Mouse (Mus musculus): Measurements from ENCODE around the gene Lsamp. TPM values are rescaled to one million over a fixed set of nuclear protein-coding genes. Genes with fewer than 3 reads are reported as not detected.

Lsamp gene
- polyA plus RNA-seq, 1 experiment = not detected

DNA sequence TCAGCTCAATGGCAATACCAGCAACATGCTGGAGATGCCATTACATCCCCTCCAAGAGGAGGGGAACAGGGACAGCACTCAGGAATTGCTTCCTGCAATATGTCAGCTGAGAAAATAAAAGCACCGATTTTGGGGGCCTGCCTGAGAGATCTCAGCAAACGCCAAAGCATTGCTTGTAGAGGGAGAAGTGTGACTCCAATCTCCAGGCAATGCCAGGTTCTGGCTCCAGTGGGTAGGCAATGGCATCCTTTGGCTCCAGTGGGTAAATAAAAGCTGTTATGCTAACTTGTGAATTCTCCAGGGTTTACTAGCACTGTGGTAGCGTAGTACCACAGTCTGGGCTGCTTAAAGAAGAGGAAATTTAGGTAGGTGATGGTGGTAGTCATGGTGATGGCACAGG lies 2031.3 kb downstream of the Lsamp start:
- TF ChIP-seq SRF (IDR thresholded peaks at IDR 0.05; ENCODE audit: control insufficient read depth, insufficient read length, low read depth) (no peak), MAX (IDR thresholded peaks at IDR 0.05; ENCODE audit: low read depth) (no peak), USF1 (IDR thresholded peaks at IDR 0.05; ENCODE audit: low read depth) (no peak), MYOG (IDR thresholded peaks at IDR 0.05; ENCODE audit: control insufficient read depth in 1 of 3, insufficient read depth in 1 of 3, insufficient read length in 2 of 3, low read depth in 2 of 3) (no peak), E2F4 (IDR thresholded peaks at IDR 0.05; ENCODE audit: insufficient read depth) (no peak), CEBPB (IDR thresholded peaks at IDR 0.05; ENCODE audit: insufficient read depth, poor library complexity, severe bottlenecking) (no peak), MYOD1 (IDR thresholded peaks at IDR 0.05; ENCODE audit: control insufficient read depth in 1 of 3, insufficient read length in 2 of 3, low read depth in 2 of 3) (no peak), POLR2A (IDR thresholded peaks at IDR 0.05; ENCODE audit: insufficient read length, low read depth) (no peak), POLR2AphosphoS2 (IDR thresholded peaks at IDR 0.05; ENCODE audit: insufficient read length, low read depth) (no peak), REST (IDR thresholded peaks at IDR 0.05; ENCODE audit: insufficient read depth, insufficient read length) (no peak), TCF3 (IDR thresholded peaks at IDR 0.05; ENCODE audit: insufficient read length, low read depth) (no peak), TCF12 (IDR thresholded peaks at IDR 0.05; ENCODE audit: insufficient read depth, poor library complexity, severe bottlenecking) (no peak)
- Histone ChIP-seq H3K36me3 (ENCODE audit: control insufficient read depth, insufficient read depth) (no peaks in the 10 kb centered on the region), H3K4me2 (ENCODE audit: low read depth) (no peak overlapping the region), H3K4me3 (no peak overlapping the region), H3K79me2 (ENCODE audit: control insufficient read depth, insufficient read depth) (no peaks in the 10 kb centered on the region), H3ac (ENCODE audit: control insufficient read depth, insufficient read length) (no peak overlapping the region), H3K27me3 (ENCODE audit: control insufficient read depth, insufficient read depth, insufficient read length) (no peaks in the 10 kb centered on the region)

- no peak overlapping the region for H3ac ChIP-seq (ENCODE audit: control insufficient read depth, insufficient read length)
- TF ChIP-seq USF1 (IDR thresholded peaks at IDR 0.05; ENCODE audit: low read depth) (no peak), SRF (IDR thresholded peaks at IDR 0.05; ENCODE audit: control insufficient read depth, insufficient read length, low read depth) (no peak), CEBPB (IDR thresholded peaks at IDR 0.05; ENCODE audit: insufficient read depth, poor library complexity, severe bottlenecking) (no peak), POLR2AphosphoS2 (IDR thresholded peaks at IDR 0.05; ENCODE audit: insufficient read length, low read depth) (no peak), TCF12 (IDR thresholded peaks at IDR 0.05; ENCODE audit: insufficient read depth, poor library complexity, severe bottlenecking) (no peak), POLR2A (IDR thresholded peaks at IDR 0.05; ENCODE audit: insufficient read length, low read depth) (no peak), E2F4 (IDR thresholded peaks at IDR 0.05; ENCODE audit: insufficient read depth) (no peak), REST (IDR thresholded peaks at IDR 0.05; ENCODE audit: insufficient read depth, insufficient read length) (no peak), MAX (IDR thresholded peaks at IDR 0.05; ENCODE audit: low read depth) (no peak), TCF3 (IDR thresholded peaks at IDR 0.05; ENCODE audit: insufficient read length, low read depth) (no peak), MYOD1 (IDR thresholded peaks at IDR 0.05; ENCODE audit: control insufficient read depth in 1 of 3, insufficient read length in 2 of 3, low read depth in 2 of 3) (no peak), MYOG (IDR thresholded peaks at IDR 0.05; ENCODE audit: control insufficient read depth in 1 of 3, insufficient read depth in 1 of 3, insufficient read length in 2 of 3, low read depth in 2 of 3) (no peak)
- H3K4me2 ChIP-seq (ENCODE audit: low read depth) = no peak overlapping the region
Observed at GRCm38 (mm10) chr16:42016791-42017643, 2032.9 kb downstream of the Lsamp start.

DNA sequence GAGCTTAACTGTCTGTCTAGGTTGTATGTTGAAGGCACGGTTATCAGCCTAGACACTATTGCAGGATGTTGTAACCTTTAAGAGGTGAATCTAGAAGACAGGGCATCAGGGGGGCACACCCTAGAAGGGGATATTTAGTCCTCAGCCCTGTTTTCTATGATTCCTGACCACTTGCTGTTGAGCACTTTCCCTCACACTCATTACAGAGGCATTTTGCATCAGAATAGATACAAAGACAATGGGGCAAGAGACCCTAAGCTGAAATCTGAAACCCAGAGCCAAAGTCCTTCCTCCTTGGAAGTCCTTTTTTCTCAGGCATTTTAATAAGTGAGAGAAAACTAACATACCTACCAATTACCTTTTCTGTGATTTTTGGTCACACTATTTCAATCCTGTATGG lies 2038.4 kb downstream of the Lsamp start:
- Histone ChIP-seq H3K27me3 (ENCODE audit: control insufficient read depth, insufficient read depth, insufficient read length) (no peaks in the 10 kb centered on the region), H3ac (ENCODE audit: control insufficient read depth, insufficient read length) (no peak overlapping the region), H3K4me2 (ENCODE audit: low read depth) (no peak overlapping the region), H3K36me3 (ENCODE audit: control insufficient read depth, insufficient read depth) (no peaks in the 10 kb centered on the region), H3K79me2 (ENCODE audit: control insufficient read depth, insufficient read depth) (no peaks in the 10 kb centered on the region), H3K4me3 (no peak overlapping the region)
- TF ChIP-seq MYOG (IDR thresholded peaks at IDR 0.05; ENCODE audit: control insufficient read depth in 1 of 3, insufficient read depth in 1 of 3, insufficient read length in 2 of 3, low read depth in 2 of 3) (no peak), TCF3 (IDR thresholded peaks at IDR 0.05; ENCODE audit: insufficient read length, low read depth) (no peak), MAX (IDR thresholded peaks at IDR 0.05; ENCODE audit: low read depth) (no peak)

More at GRCm38 (mm10) chr16:42016791-42017643, 2032.9 kb downstream of the Lsamp start:
- Histone ChIP-seq H3K4me3 (no peak overlapping the region), H3K79me2 (ENCODE audit: control insufficient read depth, insufficient read depth) (no peaks in the 10 kb centered on the region), H3K36me3 (ENCODE audit: control insufficient read depth, insufficient read depth) (no peaks in the 10 kb centered on the region), H3K27me3 (ENCODE audit: control insufficient read depth, insufficient read depth, insufficient read length) (no peaks in the 10 kb centered on the region)

- Histone ChIP-seq H3K36me3 (ENCODE audit: control insufficient read depth, insufficient read depth) (no peaks in the 10 kb centered on the region), H3K4me2 (ENCODE audit: low read depth) (no peak overlapping the region), H3K27me3 (ENCODE audit: control insufficient read depth, insufficient read depth, insufficient read length) (no peaks in the 10 kb centered on the region), H3K4me3 (no peak overlapping the region), H3ac (ENCODE audit: control insufficient read depth, insufficient read length) (no peak overlapping the region), H3K79me2 (ENCODE audit: control insufficient read depth, insufficient read depth) (no peaks in the 10 kb centered on the region)
- TF ChIP-seq E2F4 (IDR thresholded peaks at IDR 0.05; ENCODE audit: insufficient read depth) (no peak), REST (IDR thresholded peaks at IDR 0.05; ENCODE audit: insufficient read depth, insufficient read length) (no peak), TCF12 (IDR thresholded peaks at IDR 0.05; ENCODE audit: insufficient read depth, poor library complexity, severe bottlenecking) (no peak), POLR2A (IDR thresholded peaks at IDR 0.05; ENCODE audit: insufficient read length, low read depth) (no peak), CEBPB (IDR thresholded peaks at IDR 0.05; ENCODE audit: insufficient read depth, poor library complexity, severe bottlenecking) (no peak)
Observed at GRCm38 (mm10) chr16:42032030-42032429, 2047.9 kb downstream of the Lsamp start.

- Histone ChIP-seq H3K4me3 (no peak overlapping the region), H3K4me2 (ENCODE audit: low read depth) (no peak overlapping the region), H3ac (ENCODE audit: control insufficient read depth, insufficient read length) (no peak overlapping the region), H3K27me3 (ENCODE audit: control insufficient read depth, insufficient read depth, insufficient read length) (no peaks in the 10 kb centered on the region), H3K36me3 (ENCODE audit: control insufficient read depth, insufficient read depth) (no peaks in the 10 kb centered on the region), H3K79me2 (ENCODE audit: control insufficient read depth, insufficient read depth) (no peaks in the 10 kb centered on the region)
- no peak for TF ChIP-seq SRF (IDR thresholded peaks at IDR 0.05; ENCODE audit: control insufficient read depth, insufficient read length, low read depth)
- TF ChIP-seq POLR2AphosphoS2 (IDR thresholded peaks at IDR 0.05; ENCODE audit: insufficient read length, low read depth) = no peak
- no peak for TF ChIP-seq CEBPB (IDR thresholded peaks at IDR 0.05; ENCODE audit: insufficient read depth, poor library complexity, severe bottlenecking)
- TF ChIP-seq MAX (IDR thresholded peaks at IDR 0.05; ENCODE audit: low read depth) = no peak
- no peak for TF ChIP-seq MYOG (IDR thresholded peaks at IDR 0.05; ENCODE audit: control insufficient read depth in 1 of 3, insufficient read depth in 1 of 3, insufficient read length in 2 of 3, low read depth in 2 of 3)
- TF ChIP-seq POLR2A (IDR thresholded peaks at IDR 0.05; ENCODE audit: insufficient read length, low read depth) = no peak
- no peak for TF ChIP-seq REST (IDR thresholded peaks at IDR 0.05; ENCODE audit: insufficient read depth, insufficient read length)
Observed at GRCm38 (mm10) chr16:42033449-42033848, 2049.3 kb downstream of the Lsamp start.
